10 mouse cellular contexts compared by ENCODE assay signal in the genomic region with DNA sequence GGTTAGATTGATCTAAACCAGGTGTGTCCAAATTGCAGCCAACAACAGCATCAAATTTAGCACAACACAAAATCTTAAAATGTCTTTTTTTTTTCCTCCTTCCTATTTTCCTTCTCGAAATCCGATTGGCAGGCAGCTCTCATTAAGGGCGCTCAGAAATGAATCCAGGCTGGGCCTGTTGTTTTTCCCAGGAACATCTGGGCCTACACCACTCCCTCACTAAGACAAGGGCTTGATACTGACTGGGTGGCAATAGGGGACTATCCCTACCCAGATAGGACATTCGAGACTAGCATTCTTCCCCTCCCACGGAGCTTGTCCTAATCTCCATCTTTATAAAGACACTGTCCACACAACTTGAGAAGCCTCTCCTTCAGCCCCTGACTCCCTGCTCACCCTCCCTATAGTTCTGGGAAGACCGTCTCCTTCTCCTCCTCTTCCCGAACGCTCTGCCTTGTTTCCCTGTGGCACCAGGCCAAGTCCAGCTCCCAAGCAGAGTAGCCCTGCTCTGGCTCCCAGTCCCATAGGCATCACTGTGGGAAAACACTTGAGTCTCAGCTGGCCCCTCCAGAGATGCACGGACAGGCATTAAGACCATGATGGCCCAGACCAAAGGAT. TPM values are rescaled to one million over a fixed set of nuclear protein-coding genes. Genes with fewer than 3 reads are reported as not detected.
DNase-seq lines count a peak whose midpoint lies in the region; ATAC-seq and TF ChIP-seq lines count a peak whose summit lies in the region.
"Had no signal": no experiment of that assay in that cellular context is flagged by ENCODE, and none has a peak within 500 bp of the region (broad histone marks: within the 10 kb centered on the region; RNA-seq: fewer than 3 reads in every experiment).

No protein-coding gene starts in this region.

- no peak for ATAC-seq in intestine, embryonic 14.5 days (replicated peaks; ENCODE audit: low FRiP score, low TSS enrichment, low read depth)
- no peak for ATAC-seq in intestine, postnatal 0 days

- H3K4me3 ChIP-seq in intestine, embryonic 14.5 days (ENCODE audit: low read depth, low read length), result no peak overlapping the region
- H3K4me3 ChIP-seq in intestine, postnatal 0 days (ENCODE audit: low read depth, low read length), result no peak overlapping the region

- TF ChIP-seq CTCF in intestine, postnatal 0 days (IDR thresholded peaks at IDR 0.05; ENCODE audit: low read depth), result no peak

- H3K36me3 ChIP-seq in intestine, embryonic 14.5 days (ENCODE audit: control insufficient read depth, insufficient read depth, low read length), result peaks cover 45% of the 10 kb centered on the region
- peaks cover 55% of the 10 kb centered on the region for H3K36me3 ChIP-seq in intestine, postnatal 0 days (ENCODE audit: control insufficient read depth, insufficient read depth)

- H3K9me3 ChIP-seq in intestine, embryonic 14.5 days (ENCODE audit: control insufficient read depth, low read length), result no peaks in the 10 kb centered on the region
- H3K9me3 ChIP-seq in intestine, postnatal 0 days (ENCODE audit: control insufficient read depth), result no peaks in the 10 kb centered on the region

- no peak overlapping the region for H3K4me2 ChIP-seq in intestine, embryonic 14.5 days (ENCODE audit: low read length)
- no peak overlapping the region for H3K4me2 ChIP-seq in intestine, postnatal 0 days (replicated peaks; ENCODE audit: low read depth)

- WGBS in intestine, embryonic 14.5 days, result 42% methylated on average over 9 of the region's 9 CpGs
- WGBS in intestine, postnatal 0 days, result 43% methylated on average over 9 of the region's 9 CpGs

- no peaks in the 10 kb centered on the region for H3K27me3 ChIP-seq in intestine, embryonic 14.5 days (replicated peaks; ENCODE audit: control insufficient read depth, insufficient read depth, low read length)
- H3K27me3 ChIP-seq in intestine, postnatal 0 days (replicated peaks; ENCODE audit: control insufficient read depth, insufficient read depth, low read length), result no peaks in the 10 kb centered on the region

- no peak for DNase-seq in intestine, embryonic 14.5 days (ENCODE audit: low spot score)
- DNase-seq in cerebellum, postnatal 10 days, result peak; percentile 72 to 76
- peak; percentile 59 for DNase-seq in gastrocnemius, postnatal 14 days
- peak; percentile 69 to 74 for DNase-seq in kidney, postnatal 25 days
- DNase-seq in naive thymus-derived CD4-positive, alpha-beta T cell, adult 2 months (ENCODE audit: low read depth), result peak; percentile 19
- no peak for DNase-seq in thymus, postnatal 36 days
- no peak for DNase-seq in adrenal gland, postnatal 4 days (ENCODE audit: low spot score in 2 of 2)

- peaks cover 27% of the 10 kb centered on the region for H3K4me1 ChIP-seq in intestine, embryonic 14.5 days (replicated peaks; ENCODE audit: control insufficient read depth, insufficient read depth, low read length)
- no peaks in the 10 kb centered on the region for H3K4me1 ChIP-seq in intestine, postnatal 0 days (replicated peaks; ENCODE audit: control insufficient read depth, insufficient read depth, low read length)

- no peak overlapping the region for H3K9ac ChIP-seq in intestine, embryonic 14.5 days (ENCODE audit: low read length)
- H3K9ac ChIP-seq in intestine, postnatal 0 days (ENCODE audit: low read depth, low read length), result no peak overlapping the region

- H3K27ac ChIP-seq in intestine, embryonic 14.5 days (ENCODE audit: low read depth), result peak overlapping the region; percentile 60
- H3K27ac ChIP-seq in intestine, postnatal 0 days (ENCODE audit: low read depth, low read length), result no peak overlapping the region; the same call in 1 of the 2 replicates

- intact Hi-C loops in gastrocnemius, postnatal 14 days (cut with DNase I; ENCODE audit: low total_unique reads), result loop anchor here (5.0 kb wide), 1 partner anchor 134 kb away; the partner anchor contains the start of gene Fam178b

RNA-seq across cellular contexts. Expression of gene Ankrd39, which starts 0.8 kb away (rescaled TPM):
- 25.7 and 28.6 TPM in 2 replicates for polyA plus RNA-seq in intestine, embryonic 14.5 days (2014; fragmentation: Nextera tagmentation; extraction: Ambion mirVana)
- polyA plus RNA-seq in intestine, postnatal 0 days (2015; fragmentation: Nextera tagmentation; extraction: Ambion mirVana), result 15.0 and 18.5 TPM in 2 replicates
- 1 to 10 TPM; 5.7 to 9.6 TPM for total RNA-seq in gastrocnemius, postnatal 14 days (2021)
- total RNA-seq in adrenal gland, postnatal 4 days (2021), result 10 to 100 TPM; 19.8 to 23.1 TPM

RNA-seq across cellular contexts. Expression of gene Gm42417, which starts 8.9 kb away (rescaled TPM):
- polyA plus RNA-seq in intestine, embryonic 14.5 days (2014; fragmentation: Nextera tagmentation; extraction: Ambion mirVana), result 0.99 TPM in 1 of 2 replicates, not detected in the other
- polyA plus RNA-seq in intestine, postnatal 0 days (2015; fragmentation: Nextera tagmentation; extraction: Ambion mirVana), result 0.22 TPM in 1 of 2 replicates, not detected in the other
- total RNA-seq in gastrocnemius, postnatal 14 days (2021), result 100 to 1,000 TPM; 440 to 562 TPM
- total RNA-seq in adrenal gland, postnatal 4 days (2021), result not detected
- total RNA-seq: ES-E14; liver, adult 2 months had no signal
- polyA plus RNA-seq: liver, adult 2 months had no signal

RNA-seq across cellular contexts. Expression of gene Sema4c, which starts 10.1 kb away (rescaled TPM):
- polyA plus RNA-seq in intestine, embryonic 14.5 days (2014; fragmentation: Nextera tagmentation; extraction: Ambion mirVana), result 2.8 and 2.9 TPM in 2 replicates
- polyA plus RNA-seq in intestine, postnatal 0 days (2015; fragmentation: Nextera tagmentation; extraction: Ambion mirVana), result 3.5 and 3.9 TPM in 2 replicates
- 10 to 100 TPM; 12.1 to 13.1 TPM for total RNA-seq in gastrocnemius, postnatal 14 days (2021)
- total RNA-seq in adrenal gland, postnatal 4 days (2021), result 10 to 100 TPM; 44.0 to 57.6 TPM

RNA-seq across cellular contexts. Expression of gene Ankrd23, which starts 11.4 kb away (rescaled TPM):
- 11.6 and 14.8 TPM in 2 replicates for polyA plus RNA-seq in intestine, embryonic 14.5 days (2014; fragmentation: Nextera tagmentation; extraction: Ambion mirVana)
- 2.1 and 3.8 TPM in 2 replicates for polyA plus RNA-seq in intestine, postnatal 0 days (2015; fragmentation: Nextera tagmentation; extraction: Ambion mirVana)
- 1,000 to 10,000 TPM; 1,005 to 1,120 TPM for total RNA-seq in gastrocnemius, postnatal 14 days (2021)
- total RNA-seq in adrenal gland, postnatal 4 days (2021), result 10 to 100 TPM; 20.7 to 22.9 TPM

RNA-seq across cellular contexts. Expression of gene Cnnm3, which starts 36.4 kb away (rescaled TPM):
- polyA plus RNA-seq in intestine, embryonic 14.5 days (2014; fragmentation: Nextera tagmentation; extraction: Ambion mirVana), result 5.4 and 6.2 TPM in 2 replicates
- polyA plus RNA-seq in intestine, postnatal 0 days (2015; fragmentation: Nextera tagmentation; extraction: Ambion mirVana), result 2.5 and 2.6 TPM in 2 replicates
- 10 to 100 TPM in 1 of 2 experiments, 1 to 10 TPM in 1; 9.3 to 13.3 TPM for total RNA-seq in gastrocnemius, postnatal 14 days (2021)
- 10 to 100 TPM; 44.1 to 45.1 TPM for total RNA-seq in adrenal gland, postnatal 4 days (2021)

Comparison
In these comparisons a context has a peak if more than half of its experiments do, and no peak if none do; other contexts are left out.
1. DNase-seq: peak in cerebellum, postnatal 10 days (2 of 2), gastrocnemius, postnatal 14 days (single experiment), kidney, postnatal 25 days (2 of 2) and naive thymus-derived CD4-positive, alpha-beta T cell, adult 2 months (single experiment); none in intestine, embryonic 14.5 days (single experiment), thymus, postnatal 36 days (0 of 2) and adrenal gland, postnatal 4 days (0 of 2).
2. RNA of gene Gm42417, which starts 8.9 kb away (total RNA-seq): 440 to 562 TPM in gastrocnemius, postnatal 14 days; not detected in adrenal gland, postnatal 4 days; every median in the first group is over 100 times any median in the second.